ENCODE assay signal across 24 mouse cellular contexts in the genomic region with DNA sequence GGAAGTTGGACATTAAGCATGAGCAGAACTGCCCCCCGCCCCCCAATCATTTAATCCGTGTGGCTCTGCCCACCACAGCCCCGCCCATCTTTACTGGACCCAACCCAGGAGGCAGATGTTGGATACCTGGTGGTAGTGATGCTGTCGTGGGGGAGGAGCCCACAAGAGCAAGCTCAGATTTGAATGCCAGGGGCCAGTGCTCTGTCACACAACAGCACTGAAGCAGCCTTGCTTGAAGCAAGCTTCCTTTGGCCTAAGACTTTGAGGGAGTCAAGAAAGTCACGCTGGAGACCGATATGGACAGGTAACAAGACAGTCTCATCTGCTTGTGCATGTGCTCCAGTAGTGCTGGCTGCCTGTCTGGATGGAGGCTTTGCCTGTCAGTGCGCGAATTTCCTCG. TPM values are rescaled to one million over a fixed set of nuclear protein-coding genes. Genes with fewer than 3 reads are reported as not detected.
"Had no signal": no experiment of that assay in that cellular context is flagged by ENCODE, and none has a peak within 500 bp of the region (broad histone marks: within the 10 kb centered on the region; RNA-seq: fewer than 3 reads in every experiment).

A gene (plus strand): TSS at position 196 of the 400 bp plus-strand sequence.

- ATAC-seq: midbrain, embryonic 16.5 days had no signal

- H3K36me3 ChIP-seq: midbrain, embryonic 10.5 days; midbrain, embryonic 12.5 days; neural tube, embryonic 13.5 days had no signal

- H3K9me3 ChIP-seq: midbrain, embryonic 10.5 days; midbrain, embryonic 12.5 days; neural tube, embryonic 13.5 days had no signal

- H3K4me3 ChIP-seq: midbrain, embryonic 10.5 days; midbrain, embryonic 12.5 days; myocyte; neural tube, embryonic 13.5 days had no signal

- H3K27ac ChIP-seq: liver, embryonic 14.5 days; midbrain, embryonic 10.5 days; midbrain, embryonic 12.5 days; neural tube, embryonic 13.5 days had no signal

- H3K4me1 ChIP-seq: midbrain, embryonic 12.5 days; neural tube, embryonic 13.5 days had no signal

- H3K27me3 ChIP-seq: neural tube, embryonic 13.5 days had no signal

- H3K9ac ChIP-seq: liver, embryonic 14.5 days; lung, embryonic 14.5 days; midbrain, embryonic 12.5 days; neural tube, embryonic 13.5 days had no signal

- H3K4me2 ChIP-seq: lung, embryonic 14.5 days; midbrain, embryonic 12.5 days; neural tube, embryonic 13.5 days had no signal

- DNase-seq: lung, adult 18-20 months; lung, embryonic 14.5 days; lung, postnatal 10 days; lung, postnatal 4 days; midbrain, embryonic 14.5 days; retina, postnatal 1 day; right cerebral cortex, adult 18-20 months; right cerebral cortex, postnatal 25 days; right cerebral cortex, postnatal 4 days; spleen, adult 18-20 months; thymus, adult 18-20 months; thymus, postnatal 14 days; thymus, postnatal 36 days had no signal

RNA-seq across cellular contexts. Expression of the gene that starts here (rescaled TPM):
- total RNA-seq: megakaryocyte-erythroid progenitor cell, adult 5-6 weeks had no signal
- polyA plus RNA-seq: liver, embryonic 14.5 days; liver, embryonic 16.5 days; lung, embryonic 14.5 days; lung, embryonic 16.5 days; midbrain, embryonic 10.5 days; midbrain, embryonic 12.5 days; myocyte; neural tube, embryonic 11.5 days; stomach, embryonic 14.5 days had no signal
